Comparison of ENCODE assay signal across 8 mouse cellular contexts in genomic region chr5:118015028-118015427, GRCm38 (mm10). TPM values are rescaled to one million over a fixed set of nuclear protein-coding genes. Genes with fewer than 3 reads are reported as not detected.
DNase-seq lines count a peak whose midpoint lies in the region; ATAC-seq and TF ChIP-seq lines count a peak whose summit lies in the region.

No protein-coding gene starts in this region.

- H3K9ac ChIP-seq in neural tube, embryonic 13.5 days, result no peak overlapping the region
- no peak overlapping the region for H3K9ac ChIP-seq in neural tube, embryonic 15.5 days (replicated peaks)

- H3K4me3 ChIP-seq in neural tube, embryonic 13.5 days, result no peak overlapping the region
- H3K4me3 ChIP-seq in neural tube, embryonic 15.5 days (replicated peaks), result no peak overlapping the region
- H3K4me3 ChIP-seq in thymus, adult 2 months (ENCODE audit: control insufficient read depth, insufficient read depth, low read length), result no peak overlapping the region

- H3K27ac ChIP-seq in neural tube, embryonic 13.5 days (replicated peaks), result no peak overlapping the region
- no peak overlapping the region for H3K27ac ChIP-seq in neural tube, embryonic 15.5 days (replicated peaks)
- no peak overlapping the region for H3K27ac ChIP-seq in thymus, adult 2 months (ENCODE audit: control insufficient read depth, insufficient read depth, low read length)

- TF ChIP-seq CTCF in thymus, adult 2 months (IDR thresholded peaks at IDR 0.05; ENCODE audit: borderline replicate concordance, control insufficient read depth, extremely low read depth, insufficient read depth, low read length, poor library complexity), result no peak

- ATAC-seq in neural tube, embryonic 13.5 days (ENCODE audit: low read depth), result peak; percentile 37; the same call in 1 of the 2 replicates
- ATAC-seq in neural tube, embryonic 15.5 days (ENCODE audit: low FRiP score), result no peak

- WGBS in neural tube, embryonic 13.5 days, result 16% methylated on average over 12 of the region's 12 CpGs
- WGBS in neural tube, embryonic 15.5 days, result 20% methylated on average over 12 of the region's 12 CpGs
- 53% methylated on average over 12 of the region's 12 CpGs for WGBS in thymus, adult 2 months

- peaks cover 6% of the 10 kb centered on the region for H3K36me3 ChIP-seq in neural tube, embryonic 13.5 days
- H3K36me3 ChIP-seq in neural tube, embryonic 15.5 days, result peaks cover 12% of the 10 kb centered on the region; the same call in 1 of the 2 replicates
- H3K36me3 ChIP-seq in thymus, adult 2 months (ENCODE audit: control insufficient read depth, insufficient read depth, low read length), result no peaks in the 10 kb centered on the region

- no peaks in the 10 kb centered on the region for H3K27me3 ChIP-seq in neural tube, embryonic 13.5 days
- H3K27me3 ChIP-seq in neural tube, embryonic 15.5 days (replicated peaks), result no peaks in the 10 kb centered on the region
- no peaks in the 10 kb centered on the region for H3K27me3 ChIP-seq in thymus, adult 2 months (ENCODE audit: control insufficient read depth, insufficient read depth, low read length)

- no peak for TF ChIP-seq POLR2A in thymus, adult 2 months (IDR thresholded peaks at IDR 0.05; ENCODE audit: control insufficient read depth, extremely low read depth, insufficient read depth, low read length, poor library complexity)

- peak; percentile 96 to 97 for DNase-seq in adrenal gland, postnatal 36 days
- DNase-seq in gastrocnemius, adult 18-20 months (ENCODE audit: low spot score), result peak; percentile 54
- peak; percentile 87 for DNase-seq in kidney, adult 9 months
- DNase-seq in thymus, adult 2 months, result no peak
- DNase-seq in frontal cortex, postnatal 25 days (ENCODE audit: low spot score in 2 of 2), result no peak
- DNase-seq in embryo, embryonic 9.5 days (ENCODE audit: extremely low spot score), result no peak

- H3K9me3 ChIP-seq in neural tube, embryonic 13.5 days, result no peaks in the 10 kb centered on the region
- H3K9me3 ChIP-seq in neural tube, embryonic 15.5 days (replicated peaks), result no peaks in the 10 kb centered on the region

- H3K4me2 ChIP-seq in neural tube, embryonic 13.5 days, result no peak overlapping the region
- H3K4me2 ChIP-seq in neural tube, embryonic 15.5 days, result no peak overlapping the region

- peaks cover 41% of the 10 kb centered on the region for H3K4me1 ChIP-seq in neural tube, embryonic 13.5 days (replicated peaks)
- H3K4me1 ChIP-seq in neural tube, embryonic 15.5 days, result peaks cover 14% of the 10 kb centered on the region
- H3K4me1 ChIP-seq in thymus, adult 2 months (replicated peaks; ENCODE audit: control insufficient read depth, insufficient read depth, low read length), result no peaks in the 10 kb centered on the region

RNA-seq across cellular contexts. Expression of gene Tesc, which starts 12.5 kb away (rescaled TPM):
- polyA plus RNA-seq in neural tube, embryonic 13.5 days (2015; fragmentation: Nextera tagmentation; extraction: Ambion mirVana), result 1.8 and 2.1 TPM in 2 replicates
- polyA plus RNA-seq in neural tube, embryonic 15.5 days (2015; fragmentation: Nextera tagmentation; extraction: Ambion mirVana), result 3.5 and 3.9 TPM in 2 replicates
- total RNA-seq in adrenal gland, postnatal 36 days (2021), result 100 to 1,000 TPM; 112 to 175 TPM
- total RNA-seq in gastrocnemius, adult 18-20 months (2021), result under 1 TPM; 0.37 to 0.81 TPM
- 48.4 and 50.5 TPM in 2 replicates for polyA plus RNA-seq in thymus, adult 2 months (2012; rRNA removed)

RNA-seq across cellular contexts. Expression of gene Fbxo21, which starts 38.5 kb away (rescaled TPM):
- polyA plus RNA-seq in neural tube, embryonic 13.5 days (2015; fragmentation: Nextera tagmentation; extraction: Ambion mirVana), result 133 and 139 TPM in 2 replicates
- polyA plus RNA-seq in neural tube, embryonic 15.5 days (2015; fragmentation: Nextera tagmentation; extraction: Ambion mirVana), result 127 and 143 TPM in 2 replicates
- total RNA-seq in adrenal gland, postnatal 36 days (2021), result 10 to 100 TPM; 55.9 to 77.6 TPM
- total RNA-seq in gastrocnemius, adult 18-20 months (2021), result 10 to 100 TPM; 12.5 to 13.9 TPM
- 43.3 and 49.7 TPM in 2 replicates for polyA plus RNA-seq in thymus, adult 2 months (2012; rRNA removed)

Comparison
In these comparisons a context has a peak if more than half of its experiments do, and no peak if none do; other contexts are left out.
1. DNase-seq: peak in adrenal gland, postnatal 36 days (2 of 2), gastrocnemius, adult 18-20 months (single experiment) and kidney, adult 9 months (single experiment); none in thymus, adult 2 months (single experiment), frontal cortex, postnatal 25 days (0 of 2) and embryo, embryonic 9.5 days (single experiment).
2. RNA of gene Tesc, which starts 12.5 kb away (polyA plus RNA-seq): 48.4 to 50.5 TPM in thymus, adult 2 months; 3.5 to 3.9 TPM in neural tube, embryonic 15.5 days and 1.8 to 2.1 TPM in neural tube, embryonic 13.5 days; every median in the first group is over 10 times any median in the second.